Mouse (Mus musculus): Measurements from ENCODE around the gene Hbq1a.
"Not testable (repeated sequence)": the region's sequence is repeated elsewhere in the genome, so short reads cannot be mapped to it uniquely, and the experiment has no call there.

Gene Hbq1a

DNA sequence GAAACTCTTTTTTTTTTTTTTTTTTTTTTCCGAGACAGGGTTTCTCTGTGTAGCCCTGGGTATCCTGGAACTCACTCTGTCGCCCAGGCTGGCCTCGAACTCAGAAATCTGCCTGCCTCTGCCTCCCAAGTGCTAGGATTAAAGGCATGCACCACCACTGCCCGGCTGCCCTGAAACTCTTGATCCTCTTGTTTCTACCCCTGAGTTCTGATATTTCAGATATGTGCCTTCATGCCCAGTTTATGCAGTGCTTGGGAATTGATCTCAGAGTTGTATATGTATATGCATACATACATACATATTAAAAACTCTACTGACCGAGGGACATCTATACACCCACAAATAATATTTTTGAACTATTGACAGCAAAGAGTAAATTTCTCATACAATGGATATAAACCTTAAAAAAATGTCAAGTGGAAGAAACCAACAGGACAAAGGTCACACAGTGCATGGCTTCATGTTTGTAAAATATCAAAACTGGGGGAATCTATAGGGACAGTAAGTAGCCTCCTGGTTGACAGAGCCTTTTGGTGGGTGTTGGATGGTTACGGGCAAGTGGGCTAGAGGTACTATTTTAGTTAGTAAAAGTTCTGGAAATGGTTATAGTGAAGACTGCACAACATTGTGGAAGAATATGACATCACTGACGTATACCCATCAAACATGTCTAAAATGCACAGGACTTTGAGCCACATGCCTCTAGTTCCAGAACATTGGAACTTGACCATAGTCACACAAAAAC is 14.7 kb upstream of the Hbq1a start:
- no peak for DNase-seq

DNA sequence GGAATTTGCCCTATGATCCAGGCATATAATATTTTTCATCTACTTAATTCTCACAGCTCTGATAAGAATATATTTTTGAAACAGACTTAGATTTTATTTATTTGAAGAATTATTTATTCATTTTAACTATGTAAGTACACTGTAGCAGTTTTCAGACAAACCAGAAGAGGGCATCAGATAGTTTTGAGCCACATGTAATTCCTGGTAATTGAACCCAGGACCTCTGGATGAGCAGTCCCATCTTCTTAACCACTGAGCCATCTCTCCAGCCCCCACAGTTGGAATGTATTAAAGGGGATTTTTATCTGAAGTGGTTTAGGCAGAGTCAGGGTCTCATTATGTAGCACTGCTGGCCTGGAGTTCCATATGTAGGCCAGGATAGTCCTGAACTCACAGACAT is 14.0 kb upstream of the Hbq1a start:
- DNase-seq, result not testable (repeated sequence)

DNA sequence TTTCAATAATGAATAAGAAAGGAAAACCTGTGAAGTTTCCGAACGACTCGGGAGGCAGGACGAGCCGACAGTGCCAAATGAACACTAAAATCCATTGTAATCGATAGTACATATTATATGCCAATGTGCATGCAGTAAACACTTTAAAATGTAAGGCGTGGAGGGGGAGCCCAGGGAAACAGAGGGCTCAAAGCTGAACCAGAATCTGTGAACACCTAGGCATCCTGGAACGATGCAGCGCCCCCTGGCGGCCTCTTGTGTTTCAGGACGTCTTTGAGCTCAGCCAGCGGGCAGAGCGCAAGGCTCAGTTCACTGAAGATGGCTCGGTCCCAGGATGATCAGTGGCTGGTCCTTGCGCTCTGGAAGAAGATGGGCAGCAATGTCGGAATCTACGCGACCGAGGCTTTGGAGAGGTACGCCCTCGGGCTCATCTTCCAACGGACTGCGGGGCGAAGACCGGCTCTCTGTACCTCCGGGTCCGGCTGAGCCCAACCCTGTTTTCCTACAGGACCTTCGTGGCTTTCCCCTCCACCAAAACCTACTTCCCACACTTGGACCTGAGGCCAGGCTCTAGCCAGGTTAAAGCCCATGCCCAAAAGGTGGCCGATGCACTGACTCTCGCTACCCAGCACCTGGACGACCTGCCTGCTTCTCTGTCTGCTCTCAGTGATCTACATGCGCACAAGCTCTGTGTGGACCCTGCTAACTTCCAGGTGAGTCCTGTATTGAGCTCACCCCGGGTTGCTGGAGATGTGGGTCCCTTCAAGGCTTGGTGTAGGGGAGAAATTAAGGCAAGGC is 13.0 kb upstream of the Hbq1a start, which contains the start of gene Hbq1b:
Gene Hbq1b, plus strand, starts transcription at position 271 of the 798 bp plus-strand sequence.
- DNase-seq, result peak; percentile 70

DNA sequence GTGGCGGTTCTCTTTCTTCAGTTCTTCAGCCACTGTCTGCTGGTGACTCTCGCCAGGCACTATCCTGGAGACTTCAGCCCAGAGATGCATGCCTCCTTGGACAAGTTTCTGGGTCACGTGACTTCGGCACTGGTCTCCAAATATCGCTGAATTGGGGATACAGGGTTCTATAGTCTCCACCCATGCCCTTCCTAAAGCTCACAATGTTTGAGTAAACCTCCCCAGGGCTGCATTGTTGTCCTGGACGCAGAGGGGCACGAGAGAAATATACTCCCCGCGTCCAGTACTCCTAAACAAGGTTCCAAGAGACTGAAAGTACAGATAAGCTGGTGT is 12.4 kb upstream of the Hbq1a start:
- no peak for DNase-seq

DNA sequence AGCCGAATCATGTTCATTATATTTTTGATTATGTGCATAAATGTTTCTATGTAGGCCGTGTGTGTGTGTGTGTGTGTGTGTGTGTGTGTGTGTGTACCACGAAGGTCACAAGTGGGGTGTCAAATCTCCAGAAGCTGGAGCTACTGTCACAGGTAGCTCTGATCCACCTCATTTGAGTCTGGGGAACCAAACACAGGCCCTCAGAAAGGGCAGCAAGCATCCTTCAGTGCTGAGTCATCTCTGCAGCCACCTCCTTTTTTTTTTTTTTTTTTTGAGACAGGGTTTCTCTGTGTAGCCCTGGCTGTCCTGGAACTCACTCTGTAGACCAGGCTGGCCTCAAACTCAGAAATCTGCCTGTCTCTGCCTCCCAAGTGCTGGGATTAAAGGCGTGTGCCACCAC is 7.0 kb upstream of the Hbq1a start:
- not testable (repeated sequence) for DNase-seq

DNA sequence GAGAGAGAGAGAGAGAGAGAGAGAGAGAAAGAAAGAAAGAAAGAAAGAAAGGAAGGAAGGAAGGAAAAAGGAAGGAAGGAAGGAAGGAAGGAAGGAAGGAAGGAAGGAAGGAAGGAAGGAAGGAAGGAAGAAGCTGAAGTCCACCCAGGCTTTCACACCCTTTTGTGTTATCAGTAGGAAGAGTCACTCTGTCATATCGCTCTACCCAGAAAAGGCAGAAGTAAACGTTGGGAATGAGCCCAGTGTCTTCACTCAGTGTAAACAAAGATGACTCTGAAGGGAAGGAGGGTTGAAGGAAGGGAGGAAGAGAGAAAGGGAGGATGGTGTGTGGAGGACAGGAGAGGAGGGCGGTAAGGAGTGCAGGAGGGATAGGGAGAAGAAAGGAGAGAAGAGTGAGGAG is 6.4 kb upstream of the Hbq1a start:
- DNase-seq, result not testable (repeated sequence)

DNA sequence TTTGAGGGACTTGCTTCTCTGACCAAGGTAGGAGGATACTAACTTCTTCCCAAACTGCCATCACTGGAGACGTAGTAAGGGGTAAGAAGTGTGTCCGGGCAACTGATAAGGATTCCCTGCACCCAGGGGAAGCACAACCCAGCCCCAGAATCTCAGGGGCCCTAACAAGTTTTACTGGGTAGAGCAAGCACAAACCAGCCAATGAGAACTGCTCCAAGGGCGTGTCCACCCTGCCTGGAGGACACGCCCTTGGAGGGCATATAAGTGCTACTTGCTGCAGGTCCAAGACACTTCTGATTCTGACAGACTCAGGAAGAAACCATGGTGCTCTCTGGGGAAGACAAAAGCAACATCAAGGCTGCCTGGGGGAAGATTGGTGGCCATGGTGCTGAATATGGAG is 3.7 kb upstream of the Hbq1a start, which contains the start of gene Hba-a2:
Gene Hba-a2, plus strand, starts transcription at position 287 of the 400 bp plus-strand sequence.
- not testable (repeated sequence) for DNase-seq

DNA sequence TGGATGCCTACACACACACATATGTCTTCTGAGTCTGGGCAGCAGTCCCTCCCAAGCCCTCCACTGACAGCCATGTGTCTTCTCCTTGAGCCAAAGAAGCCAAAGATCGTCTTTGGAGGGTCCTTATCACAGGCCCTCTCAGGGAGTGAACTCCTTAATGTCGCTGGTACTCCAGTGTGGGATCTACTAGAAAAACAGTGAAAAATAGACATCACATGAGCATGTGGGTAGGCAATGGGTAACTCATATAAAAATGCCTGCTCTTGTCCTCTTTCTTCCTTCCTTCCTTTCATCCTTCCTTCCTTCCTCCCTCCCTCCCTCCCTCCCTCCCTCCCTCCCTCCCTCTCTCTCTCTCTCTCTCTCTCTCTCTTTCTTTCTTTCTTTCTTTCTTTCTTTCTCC is 2.5 kb upstream of the Hbq1a start:
- not testable (repeated sequence) for DNase-seq

DNA sequence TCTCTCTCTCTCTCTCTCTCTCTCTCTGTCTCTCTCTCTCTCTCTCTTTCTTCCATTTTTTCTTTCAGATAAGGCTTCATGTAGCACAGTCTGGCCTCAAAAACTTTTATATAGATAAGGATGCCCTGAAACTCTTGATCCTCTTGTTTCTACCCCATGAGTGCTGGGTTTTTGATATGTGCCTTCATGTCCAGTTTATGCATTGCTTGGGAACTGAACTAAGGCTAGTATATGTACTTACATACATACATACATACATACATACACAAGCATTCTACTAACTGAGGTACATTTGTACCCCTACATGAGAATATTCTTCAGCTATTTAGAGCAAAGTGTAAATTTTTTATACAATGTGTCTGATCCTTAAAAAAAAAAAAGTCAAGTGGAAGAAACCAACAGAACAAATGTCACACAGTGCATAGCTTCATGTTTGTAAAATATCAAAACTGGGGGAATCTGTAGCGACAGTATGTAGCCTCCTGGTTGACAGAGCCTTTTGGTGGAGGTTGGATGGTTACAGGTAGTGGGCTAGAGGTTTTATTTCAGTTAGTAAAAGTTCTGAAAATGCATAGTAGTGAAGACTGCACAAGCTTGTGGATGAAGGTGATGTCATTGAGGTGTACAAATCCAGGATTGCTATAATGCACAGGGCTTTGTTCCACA is 1.9 kb upstream of the Hbq1a start:
- no peak for DNase-seq

DNA sequence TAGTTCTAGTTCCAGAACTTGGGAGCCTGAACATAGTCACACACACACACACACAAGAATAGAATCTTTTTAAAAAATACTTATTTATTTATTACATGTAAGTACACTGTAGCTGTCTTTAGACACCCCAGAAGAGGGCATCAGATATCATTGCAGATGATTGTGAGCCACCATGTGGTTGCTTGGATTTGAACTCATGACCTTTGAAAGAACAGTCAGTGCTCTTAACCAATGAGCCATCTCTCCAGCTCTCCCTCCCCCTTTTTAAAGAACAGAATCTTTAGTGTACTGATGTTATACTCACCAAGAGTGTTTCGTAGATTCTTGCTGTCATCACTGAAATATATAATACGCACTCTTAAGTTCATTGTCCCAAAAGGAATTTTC is 1.3 kb upstream of the Hbq1a start:
- DNase-seq, result no peak

DNA sequence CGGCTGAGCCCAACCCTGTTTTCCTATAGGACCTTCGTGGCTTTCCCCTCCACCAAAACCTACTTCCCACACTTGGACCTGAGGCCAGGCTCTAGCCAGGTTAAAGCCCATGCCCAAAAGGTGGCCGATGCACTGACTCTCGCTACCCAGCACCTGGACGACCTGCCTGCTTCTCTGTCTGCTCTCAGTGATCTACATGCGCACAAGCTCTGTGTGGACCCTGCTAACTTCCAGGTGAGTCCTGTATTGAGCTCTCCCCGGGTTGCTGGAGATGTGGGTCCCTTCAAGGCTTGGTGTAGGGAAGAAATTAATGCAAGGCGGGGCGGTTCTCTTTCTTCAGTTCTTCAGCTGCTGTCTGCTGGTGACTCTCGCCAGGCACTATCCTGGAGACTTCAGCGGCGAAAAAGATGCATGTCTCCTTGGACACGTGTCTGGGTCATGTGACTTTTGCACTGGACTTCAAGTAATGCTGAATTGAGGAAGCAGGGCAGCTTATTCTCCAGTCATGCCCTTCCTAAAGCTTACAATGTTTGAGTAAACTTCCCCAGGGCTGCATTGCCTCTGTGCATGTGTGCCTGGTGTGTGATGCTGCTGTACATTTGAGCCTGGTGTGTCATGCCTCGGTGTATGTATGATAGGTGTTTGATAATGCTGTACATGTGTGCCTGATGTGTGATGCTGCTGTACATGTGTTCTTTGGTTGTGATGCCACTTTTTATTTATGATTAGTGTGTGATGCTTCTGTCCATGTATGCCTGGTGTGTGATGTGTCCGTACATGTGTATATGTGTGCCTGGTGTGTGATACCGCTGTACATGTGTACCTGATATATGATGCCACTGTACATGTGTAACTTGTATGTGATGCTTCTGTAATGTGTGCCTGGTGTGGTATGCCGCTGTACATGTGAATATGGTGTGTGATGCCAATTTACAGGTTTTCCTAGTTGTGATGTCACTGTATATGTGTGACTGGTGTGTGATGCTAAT is 704 bp downstream of the Hbq1a start:
- DNase-seq, result no peak

DNA sequence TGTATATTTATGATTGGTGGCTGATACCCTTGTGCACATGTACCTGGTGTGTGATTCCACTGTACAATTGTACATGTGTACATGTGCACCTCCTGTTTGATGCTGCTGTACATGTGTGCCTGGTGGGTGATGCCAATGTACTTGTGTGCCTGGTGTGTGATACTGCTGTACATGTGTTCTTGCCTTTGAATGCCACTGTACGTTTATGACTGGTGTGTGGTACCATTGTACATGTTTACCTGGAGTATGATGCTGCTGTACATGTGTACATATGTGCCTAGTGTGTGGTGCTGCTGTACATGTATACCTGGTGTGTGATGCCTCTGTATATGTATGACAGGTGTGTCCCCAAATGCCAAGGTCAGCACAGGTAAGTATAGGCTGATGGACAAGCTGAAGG is 1.6 kb downstream of the Hbq1a start:
- DNase-seq, result no peak

DNA sequence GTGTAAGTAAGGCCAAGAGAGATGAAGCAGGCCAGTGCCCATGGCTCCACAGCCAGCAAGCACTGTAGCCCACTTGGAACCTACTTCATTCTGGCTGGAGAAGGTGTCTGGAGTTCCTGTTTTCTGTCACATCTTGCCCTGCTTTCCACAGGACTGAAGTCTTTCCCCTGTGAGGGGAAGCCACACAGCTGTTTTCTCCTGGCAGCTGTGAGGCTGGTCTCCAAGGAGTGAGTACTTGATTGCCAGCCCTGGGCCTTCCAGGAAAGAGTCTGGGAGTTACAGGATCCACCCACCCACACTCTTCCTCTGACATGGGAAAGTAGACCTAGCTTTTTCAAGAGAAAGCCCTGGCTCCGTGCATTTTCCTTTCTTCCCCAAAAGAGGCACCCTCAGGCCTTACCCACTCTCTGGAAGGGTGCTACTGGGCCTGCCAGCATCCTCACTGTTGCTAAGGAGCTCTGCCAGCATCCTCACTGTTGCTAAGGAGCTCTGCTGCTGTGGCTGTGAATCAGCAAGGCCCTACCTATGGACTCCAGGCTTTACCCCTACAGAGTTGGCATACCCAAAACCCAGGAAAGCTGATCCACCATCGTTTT is 3.1 kb downstream of the Hbq1a start:
- no peak for DNase-seq

DNA sequence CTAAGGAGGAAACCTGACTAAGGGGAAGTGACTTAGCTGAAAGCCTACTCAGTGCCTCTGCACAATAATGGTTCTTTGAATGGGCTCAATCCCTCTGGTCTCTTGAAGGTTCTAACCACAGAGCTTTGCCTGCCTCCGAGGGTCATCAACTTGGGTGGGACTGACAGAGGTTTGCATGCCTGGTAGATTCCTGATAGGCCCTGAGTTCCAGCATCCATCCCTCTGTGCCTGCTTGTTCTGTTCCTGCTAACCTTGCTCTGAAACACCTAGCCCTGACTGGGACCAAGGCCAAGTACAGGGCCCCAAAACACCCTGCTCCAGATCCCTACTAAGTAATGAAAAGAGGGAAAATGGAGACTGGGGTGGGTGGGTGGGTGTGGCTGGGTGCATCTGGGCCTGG is 3.6 kb downstream of the Hbq1a start:
- no peak for DNase-seq

DNA sequence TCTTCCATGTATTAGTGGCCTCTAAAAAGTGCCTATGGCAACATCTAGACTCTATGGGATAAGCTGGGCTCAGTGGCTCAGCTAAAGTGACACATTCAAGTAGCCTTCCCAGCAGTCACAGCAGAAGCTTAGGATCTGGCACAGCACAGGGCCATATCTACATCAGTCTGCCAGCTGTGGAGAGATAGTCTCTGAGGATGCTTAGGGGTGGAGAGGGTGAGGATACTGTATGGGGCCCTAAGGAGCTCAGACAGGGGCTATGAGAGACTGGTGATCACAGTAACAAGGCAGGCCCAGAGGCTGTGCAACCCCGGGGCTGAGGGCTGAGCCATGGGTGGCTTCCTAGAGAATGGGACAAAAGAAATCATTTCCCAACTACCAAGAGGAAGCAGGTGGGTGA is 7.1 kb downstream of the Hbq1a start:
- DNase-seq, result no peak

DNA sequence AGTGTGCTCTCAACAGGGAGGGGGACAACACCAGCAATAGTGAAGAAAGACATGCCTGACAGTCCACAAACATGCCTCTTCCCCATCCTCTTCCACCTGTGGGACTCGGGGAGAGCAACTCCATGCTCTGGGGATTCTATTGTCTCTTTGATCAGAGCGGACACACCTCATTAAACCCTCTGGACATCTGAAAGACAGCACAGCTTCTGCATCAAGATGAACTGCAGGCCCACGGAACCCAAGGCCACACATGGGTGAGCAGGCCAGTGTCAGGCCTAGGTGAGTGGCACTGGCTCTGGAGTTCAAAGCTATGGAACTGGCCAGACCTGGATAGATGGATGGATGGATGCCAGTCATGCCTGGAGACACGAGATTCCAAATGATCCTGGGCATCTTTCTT is 9.6 kb downstream of the Hbq1a start:
- no peak for DNase-seq

DNA sequence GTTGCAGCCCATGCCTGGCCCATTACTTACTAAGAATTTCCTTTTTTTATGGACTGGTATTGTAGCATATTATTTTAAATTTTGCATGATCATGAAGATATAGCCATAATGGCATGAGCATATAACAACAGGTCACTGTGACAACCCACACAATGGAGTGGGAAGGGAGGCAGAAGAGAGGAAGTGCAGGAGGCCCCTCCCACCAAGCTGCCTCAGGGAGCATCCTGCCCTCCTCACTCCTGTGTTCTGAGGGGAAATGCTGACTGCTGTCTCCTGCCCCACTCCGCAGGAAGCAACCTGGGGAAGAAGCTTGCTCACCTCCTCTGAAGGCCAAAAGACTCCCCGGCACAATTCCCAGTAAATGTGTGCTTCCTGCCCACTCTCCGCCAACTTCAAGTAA is 10.1 kb downstream of the Hbq1a start:
- DNase-seq, result no peak

DNA sequence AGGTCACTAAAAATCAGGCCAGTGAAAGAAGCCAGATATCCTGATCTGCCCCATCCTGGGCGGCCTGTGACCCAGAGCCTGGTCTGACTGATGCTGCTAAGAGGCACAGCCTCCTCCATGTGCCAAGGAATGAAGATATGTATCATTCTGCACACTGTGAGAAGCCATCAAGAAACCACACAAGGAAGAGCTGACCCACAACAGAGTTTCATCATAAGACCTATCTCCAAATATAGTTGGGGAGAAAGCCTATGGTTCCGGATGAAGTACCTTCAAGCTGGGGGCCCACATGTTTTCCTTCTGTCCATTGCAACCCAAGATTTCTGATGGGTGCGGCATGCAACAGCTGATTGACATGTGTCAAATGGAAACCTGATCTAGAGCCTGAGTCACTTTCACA is 16.1 kb downstream of the Hbq1a start:
- no peak for DNase-seq

DNA sequence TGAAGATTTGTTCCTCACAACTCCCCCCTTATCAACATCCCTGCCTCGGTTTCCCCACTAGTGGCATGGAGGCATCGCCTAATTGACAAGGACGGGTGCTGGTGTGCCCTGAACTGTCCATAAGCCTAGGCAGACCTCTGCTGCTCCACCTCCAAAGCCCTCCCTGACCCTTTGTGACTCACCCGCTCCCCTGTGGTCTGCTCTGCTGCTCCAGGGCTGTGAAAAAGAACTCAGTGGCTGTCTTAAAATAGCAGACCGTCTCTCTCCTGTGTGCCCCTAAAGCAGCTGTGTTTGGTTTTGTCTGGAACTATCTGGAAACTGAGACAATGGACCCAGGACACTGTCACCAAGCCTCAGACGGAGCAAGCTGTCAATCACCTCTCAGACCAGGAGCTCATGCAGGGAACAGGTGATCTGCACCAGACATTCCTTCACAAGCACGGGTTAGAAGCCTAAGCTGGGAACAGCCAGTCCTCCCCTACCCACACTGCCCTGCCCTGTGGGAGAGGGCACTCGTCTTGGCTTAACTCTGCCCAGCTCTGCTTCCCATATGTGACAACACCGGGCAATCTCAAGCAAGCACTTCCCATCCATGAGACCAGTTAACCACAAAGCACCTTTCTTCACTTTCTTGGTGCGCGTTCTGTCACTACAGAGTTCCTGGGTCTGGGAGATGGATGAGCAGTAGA is 20.8 kb downstream of the Hbq1a start:
- no peak for DNase-seq

DNA sequence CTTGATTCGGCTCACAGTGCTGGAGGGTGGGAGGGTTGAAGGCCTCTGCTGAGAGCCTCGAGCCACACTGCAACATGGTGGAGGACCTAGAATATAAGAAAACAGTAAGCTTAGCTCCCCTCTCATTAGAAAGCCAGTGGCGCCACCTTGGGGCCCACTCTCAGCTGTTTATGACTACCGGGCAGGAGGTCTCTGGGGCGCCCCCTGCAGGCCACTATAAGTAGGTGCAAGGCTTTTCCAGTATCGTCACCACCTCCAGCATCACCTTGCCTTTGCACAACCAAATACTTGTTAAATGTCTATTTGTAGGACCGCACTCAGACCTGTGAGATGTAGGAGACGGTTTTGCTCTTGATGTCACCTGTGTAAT is 21.3 kb downstream of the Hbq1a start:
- DNase-seq, result peak; percentile 32

DNA sequence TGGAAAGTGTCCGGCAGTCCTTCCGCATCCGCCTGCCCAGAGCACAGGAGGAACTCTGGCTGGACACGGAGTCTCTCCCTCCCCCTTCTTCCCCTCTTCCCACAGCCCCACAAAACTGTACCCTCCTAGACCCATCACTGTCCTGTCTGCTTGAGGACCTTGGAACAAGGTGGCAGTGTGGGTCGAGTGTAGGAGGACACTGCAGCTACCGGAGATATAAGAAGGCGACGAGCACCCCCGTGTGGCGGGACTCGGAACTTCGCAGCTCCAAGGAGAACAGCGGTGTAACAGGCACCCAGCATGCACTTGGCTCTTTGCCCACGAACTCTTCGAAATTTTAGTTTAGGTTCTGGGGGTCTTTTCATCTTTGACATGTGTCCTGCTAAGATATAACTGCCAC is 24.7 kb downstream of the Hbq1a start:
- DNase-seq, result peak; percentile 73

DNA sequence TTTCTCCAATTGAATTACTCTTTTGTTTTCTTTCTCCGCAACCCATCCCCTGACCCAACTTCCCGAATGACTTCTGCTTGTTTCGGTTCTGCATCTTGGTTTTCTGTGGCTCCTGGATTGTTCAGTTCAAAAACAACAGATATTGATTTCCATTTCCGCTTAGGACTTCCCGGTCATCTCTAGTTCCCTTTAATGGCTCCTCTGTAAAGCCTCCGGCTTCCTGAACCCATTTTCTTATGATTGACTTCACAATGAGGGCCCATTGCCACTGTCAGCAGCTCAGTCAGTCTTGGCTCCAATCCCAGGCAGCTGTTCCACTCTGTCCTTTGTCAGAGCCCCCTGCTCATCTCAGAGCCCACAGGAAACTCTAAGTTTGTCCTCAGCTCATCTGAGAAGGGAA is 31.2 kb downstream of the Hbq1a start:
- DNase-seq, result peak; percentile 33

All from kidney, adult 11 months (tissue).